Mouse (Mus musculus) ovary, adult 18-20 months (tissue): Measurements from ENCODE around the gene Kcnb1.

Experiments
- DNase-seq: peaks from one replicate; pipeline ENCODE4 v3.0.0; 2022; ENCODE audit warnings: low spot score, mixed read lengths

Gene Kcnb1

GRCm38 (mm10) chr2:167079535-167080257 is 110.3 kb downstream of the Kcnb1 start:
- DNase-seq = no peak

- no peak for DNase-seq
Observed at GRCm38 (mm10) chr2:167078931-167079495, 110.9 kb downstream of the Kcnb1 start.

- no peak for DNase-seq
Observed at GRCm38 (mm10) chr2:167078486-167078885, 111.5 kb downstream of the Kcnb1 start.

- no peak for DNase-seq
Observed at GRCm38 (mm10) chr2:167077199-167077962, 112.6 kb downstream of the Kcnb1 start.

- DNase-seq = no peak
Observed at GRCm38 (mm10) chr2:167076759-167077158, 113.2 kb downstream of the Kcnb1 start.

GRCm38 (mm10) chr2:167076352-167076751 is 113.6 kb downstream of the Kcnb1 start:
- no peak for DNase-seq

- DNase-seq = no peak
Observed at GRCm38 (mm10) chr2:167074587-167074986, 115.4 kb downstream of the Kcnb1 start.

- peak; percentile 80 for DNase-seq
Observed at GRCm38 (mm10) chr2:167071641-167072601, 118.0 kb downstream of the Kcnb1 start.

GRCm38 (mm10) chr2:167071266-167071640 is 118.7 kb downstream of the Kcnb1 start:
- no peak for DNase-seq

GRCm38 (mm10) chr2:167070341-167070740 is 119.6 kb downstream of the Kcnb1 start:
- no peak for DNase-seq

GRCm38 (mm10) chr2:167067575-167067974 is 122.4 kb downstream of the Kcnb1 start:
- no peak for DNase-seq

- DNase-seq = no peak
Observed at GRCm38 (mm10) chr2:167066528-167067516, 123.1 kb downstream of the Kcnb1 start.

GRCm38 (mm10) chr2:167066031-167066430 is 123.9 kb downstream of the Kcnb1 start:
- no peak for DNase-seq

- no peak for DNase-seq
Observed at GRCm38 (mm10) chr2:167064601-167065295, 125.2 kb downstream of the Kcnb1 start.

GRCm38 (mm10) chr2:167063906-167064496 is 126.0 kb downstream of the Kcnb1 start:
- no peak for DNase-seq

GRCm38 (mm10) chr2:167062965-167063880 is 126.7 kb downstream of the Kcnb1 start, which contains the start of gene Znfx1:
TSS of gene Znfx1 (minus strand) at chr2:167063015.
- peak; percentile 92 for DNase-seq

- peak; percentile 96 for DNase-seq
Observed at GRCm38 (mm10) chr2:167062497-167062911, 127.5 kb downstream of the Kcnb1 start.

- no peak for DNase-seq
Observed at GRCm38 (mm10) chr2:167061381-167062034, 128.4 kb downstream of the Kcnb1 start.
